Mouse (Mus musculus) hindbrain, embryonic 11.5 days (tissue): ENCODE results near the gene Scarf1. TPM values are rescaled to one million over a fixed set of nuclear protein-coding genes. Genes with fewer than 3 reads are reported as not detected.

Source experiments
- ATAC-seq: fragments of 200-750 bp; cut with Nextera tagmentation; 2 replicates; pipeline ENCODE4 v1.8.0; 2017; ENCODE audit warnings: mild to moderate bottlenecking, moderate TSS enrichment, moderate library complexity; ENCODE audit not compliant: low FRiP score
- DNase-seq: peaks from one replicate; pipeline ENCODE4 v3.0.0-alpha.2; 2015; ENCODE audit warnings: low spot score
- H3K27ac ChIP-seq: fragments of 300-500 bp; sonication (generic); 2 replicates; pipeline ENCODE4 v1.5.1; 2014; ENCODE audit warnings: mild to moderate bottlenecking, low read depth, low read length
- H3K27me3 ChIP-seq: fragments of 300-500 bp; sonication (generic); 2 replicates; pipeline ENCODE4 v1.6.1; 2014; ENCODE audit warnings: mild to moderate bottlenecking, low read length, moderate library complexity, mixed read lengths; ENCODE audit not compliant: control insufficient read depth, insufficient read depth
- H3K36me3 ChIP-seq: fragments of 300-500 bp; sonication (generic); 2 replicates; pipeline ENCODE4 v1.6.1; 2014; ENCODE audit warnings: mild to moderate bottlenecking, low read length, moderate library complexity, mixed read lengths; ENCODE audit not compliant: control insufficient read depth, insufficient read depth
- H3K4me1 ChIP-seq: fragments of 300-500 bp; sonication (generic); replicated peaks from 2 replicates; pipeline ENCODE4 v1.6.1; 2014; ENCODE audit warnings: low read length, mixed read lengths; ENCODE audit not compliant: control insufficient read depth, insufficient read depth
- H3K4me2 ChIP-seq: fragments of 300-500 bp; sonication (generic); replicated peaks from 2 replicates; pipeline ENCODE4 v1.6.1; 2014; ENCODE audit warnings: mild to moderate bottlenecking, low read depth, low read length
- H3K4me3 ChIP-seq: fragments of 300-500 bp; sonication (generic); 2 replicates; pipeline ENCODE4 v1.5.1; 2014; ENCODE audit warnings: low read depth, low read length
- H3K9ac ChIP-seq: fragments of 300-500 bp; sonication (generic); 2 replicates; pipeline ENCODE4 v1.6.1; 2014; ENCODE audit warnings: low read depth, low read length
- H3K9me3 ChIP-seq: fragments of 300-500 bp; sonication (generic); 2 replicates; pipeline ENCODE4 v1.6.1; 2016; ENCODE audit warnings: low read length; ENCODE audit not compliant: control insufficient read depth
- WGBS: fragments of 180-500 bp; shearing (Covaris S2); extraction: QIAGEN DNeasy Blood & Tissue Kit; methylation state at CpG from one replicate; pipeline ENCODE4 v1.1.7; 2014; 5-methylcytosine and 5-hydroxymethylcytosine counted together
- polyA plus RNA-seq: library from polyadenylated mRNA; unstranded; fragments of >200 nt; fragmentation: Nextera tagmentation; extraction: Ambion mirVana; gene quantifications from 2 replicates; pipeline ENCODE4 v1.2.1, GENCODE M21; 2014

Gene Scarf1
- polyA plus RNA-seq, 1 experiment from 2014 or later, result 3.4 TPM

DNA sequence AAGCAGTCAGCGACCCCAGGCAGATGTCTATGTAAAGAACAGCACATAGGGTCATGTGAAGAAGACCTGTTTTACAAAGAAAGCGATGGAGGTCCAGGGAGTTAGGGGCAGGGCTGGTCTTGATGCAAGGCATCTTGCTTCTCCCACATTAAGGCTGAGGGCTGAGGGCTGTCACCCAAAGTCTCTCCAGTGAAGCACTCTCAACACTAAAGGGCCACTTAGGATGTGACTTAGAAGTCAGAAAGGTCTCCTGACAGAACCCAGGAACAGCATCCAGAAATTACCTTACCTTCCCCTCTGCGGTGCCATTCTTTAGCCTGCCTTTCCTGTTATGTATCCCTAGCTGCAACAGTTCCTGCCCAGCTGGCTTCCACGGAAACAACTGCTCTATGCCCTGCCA lies 8.3 kb downstream of the Scarf1 start:
- Histone ChIP-seq H3K4me1 (no peaks in the 10 kb centered on the region), H3K36me3 (no peaks in the 10 kb centered on the region), H3K4me2 (no peak overlapping the region), H3K27ac (no peak overlapping the region), H3K27me3 (no peaks in the 10 kb centered on the region), H3K9ac (no peak overlapping the region), H3K9me3 (no peaks in the 10 kb centered on the region), H3K4me3 (no peak overlapping the region)
- 89% methylated on average over 4 of the region's 4 CpGs for WGBS
- DNase-seq, result no peak
- no peak for ATAC-seq

DNA sequence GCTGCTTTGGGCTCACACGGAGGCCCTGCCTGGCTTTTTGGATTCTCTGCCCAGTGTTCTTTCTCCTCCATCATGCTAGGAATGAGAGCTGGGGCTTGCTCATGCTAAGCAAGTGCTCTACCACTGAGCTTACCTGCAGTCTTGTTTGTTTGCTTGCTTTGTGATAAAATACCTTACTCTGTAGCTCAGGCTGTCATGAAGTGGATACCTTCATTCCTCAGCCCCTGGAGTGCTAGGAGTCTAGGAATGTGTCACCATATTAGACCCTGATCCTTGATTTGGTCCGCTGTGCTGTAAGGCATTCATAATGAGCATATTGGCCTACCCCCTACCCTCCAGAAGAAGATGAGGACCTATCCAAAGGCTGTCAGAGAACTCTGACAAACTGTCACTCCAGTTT lies 9.5 kb downstream of the Scarf1 start:
- no peak overlapping the region for H3K9ac ChIP-seq
- DNase-seq (no peak), ATAC-seq (no peak)
- H3K36me3 ChIP-seq, result no peaks in the 10 kb centered on the region
- H3K27me3 ChIP-seq, result no peaks in the 10 kb centered on the region
- no peak overlapping the region for H3K4me2 ChIP-seq
- no peak overlapping the region for H3K27ac ChIP-seq
- 82% methylated on average over 2 of the region's 2 CpGs for WGBS
- H3K4me1 ChIP-seq, result no peaks in the 10 kb centered on the region
- H3K9me3 ChIP-seq, result no peaks in the 10 kb centered on the region
- H3K4me3 ChIP-seq, result no peak overlapping the region

DNA sequence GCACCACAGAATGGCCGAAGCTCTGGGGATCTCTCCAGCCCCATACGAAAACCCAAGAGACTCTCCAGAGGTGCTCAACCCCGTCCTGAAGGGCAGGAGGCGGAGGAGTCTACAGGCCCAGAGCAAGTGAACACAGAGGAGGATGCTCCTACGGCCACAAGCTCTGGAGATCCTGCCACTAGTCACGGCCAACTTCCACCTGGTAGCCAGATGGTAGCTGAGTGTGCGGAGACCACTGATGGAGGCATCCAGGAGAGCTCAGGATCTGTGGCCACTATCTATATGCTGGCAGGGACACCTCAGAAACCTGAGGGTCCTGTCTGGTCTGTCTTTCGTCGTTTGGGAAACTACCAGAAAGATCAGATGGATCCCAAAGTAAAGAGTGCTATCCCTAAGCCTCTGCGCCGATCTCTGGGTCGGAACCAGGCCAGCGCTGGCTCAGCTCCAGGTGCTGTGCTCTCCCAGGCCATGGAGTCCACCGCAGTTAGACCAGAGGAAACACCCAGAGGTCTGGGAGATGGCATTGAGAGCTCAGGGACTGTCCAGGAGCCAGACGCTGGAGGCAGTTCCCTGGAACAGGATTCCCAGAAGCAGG lies 12.3 kb downstream of the Scarf1 start:
- Histone ChIP-seq H3K4me3 (no peak overlapping the region), H3K9ac (no peak overlapping the region), H3K4me1 (no peaks in the 10 kb centered on the region), H3K4me2 (no peak overlapping the region), H3K27me3 (no peaks in the 10 kb centered on the region), H3K9me3 (no peaks in the 10 kb centered on the region), H3K36me3 (no peaks in the 10 kb centered on the region), H3K27ac (no peak overlapping the region)
- 87% methylated on average over 15 of the region's 15 CpGs for WGBS
- DNase-seq (no peak), ATAC-seq (no peak)

DNA sequence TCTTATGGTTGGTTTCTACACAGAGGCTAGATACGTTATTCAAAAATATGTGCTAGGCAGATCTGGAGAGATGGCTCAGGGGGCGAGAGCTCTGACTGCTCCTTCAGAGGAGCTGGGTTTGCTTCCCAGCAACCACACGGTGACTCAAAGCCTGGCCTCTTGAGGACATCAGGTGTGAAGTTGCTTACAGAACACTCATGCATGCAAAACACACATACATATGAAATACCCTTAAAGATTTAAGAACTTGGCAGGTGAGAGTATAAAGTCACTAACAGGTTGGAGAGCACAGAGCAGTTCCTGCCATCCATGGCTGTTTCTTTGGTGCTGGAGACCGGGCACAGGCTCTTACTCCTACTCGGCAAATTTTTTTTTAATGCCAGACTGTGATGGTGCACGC lies 13.6 kb downstream of the Scarf1 start:
- H3K9me3 ChIP-seq, result no peaks in the 10 kb centered on the region
- no peaks in the 10 kb centered on the region; the same call in 1 of the 2 replicates for H3K4me1 ChIP-seq
- H3K4me3 ChIP-seq, result no peak overlapping the region
- WGBS, result 87% methylated on average over 6 of the region's 6 CpGs
- DNase-seq (no peak), ATAC-seq (no peak)
- no peaks in the 10 kb centered on the region for H3K27me3 ChIP-seq
- no peaks in the 10 kb centered on the region for H3K36me3 ChIP-seq
- H3K4me2 ChIP-seq, result no peak overlapping the region
- no peak overlapping the region for H3K27ac ChIP-seq
- no peak overlapping the region for H3K9ac ChIP-seq

DNA sequence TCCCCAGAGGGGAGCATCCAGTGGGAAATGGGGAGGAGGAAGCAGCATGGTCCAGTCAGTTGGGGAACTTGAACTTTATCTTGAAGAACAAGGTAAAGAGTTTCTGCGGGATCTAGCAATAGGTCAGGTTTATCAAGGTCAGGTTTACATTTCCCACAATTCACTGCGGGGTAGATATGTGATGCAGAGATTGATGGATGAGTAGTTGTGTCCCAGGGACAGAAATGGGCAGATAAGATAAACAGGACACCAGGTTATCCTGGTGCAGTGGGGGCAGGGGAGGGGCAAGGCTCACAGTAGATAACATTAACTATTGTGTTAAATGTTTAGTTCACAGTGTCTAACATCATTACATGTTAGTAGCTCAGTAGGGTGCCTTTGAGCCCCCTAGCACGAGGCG lies 16.4 kb downstream of the Scarf1 start:
- Histone ChIP-seq H3K4me2 (no peak overlapping the region), H3K9me3 (no peaks in the 10 kb centered on the region), H3K4me3 (no peak overlapping the region), H3K27ac (no peak overlapping the region), H3K27me3 (no peaks in the 10 kb centered on the region), H3K36me3 (no peaks in the 10 kb centered on the region), H3K4me1 (peaks cover 4% of the 10 kb centered on the region; the same call in 1 of the 2 replicates), H3K9ac (no peak overlapping the region)
- ATAC-seq, result no peak
- DNase-seq, result no peak
- 57% methylated on average over 4 of the region's 4 CpGs for WGBS

DNA sequence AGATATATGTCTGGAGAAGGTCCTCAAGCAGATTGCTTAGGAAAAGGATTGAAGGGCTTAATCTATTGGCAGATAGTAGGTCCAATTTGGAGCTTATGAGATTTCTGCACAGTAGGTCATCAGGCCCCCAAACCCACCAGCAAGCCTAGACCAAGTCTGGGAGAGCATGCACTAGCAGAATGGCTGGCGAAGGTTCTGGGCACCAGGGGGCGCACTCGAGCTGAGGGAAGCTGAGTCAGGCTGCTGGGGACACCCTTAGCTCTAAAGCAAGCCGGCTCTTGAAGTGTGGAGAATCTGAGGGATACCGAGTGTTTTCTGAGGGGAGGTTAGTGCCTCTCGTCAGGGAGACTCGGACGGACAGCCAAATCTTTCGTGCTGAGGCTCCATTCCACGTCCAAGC lies 17.0 kb downstream of the Scarf1 start:
- peak overlapping the region; percentile 98 for H3K4me2 ChIP-seq
- H3K9ac ChIP-seq, result peak overlapping the region; percentile 97
- DNase-seq (peak; percentile 99), ATAC-seq (peak; percentile 55)
- no peaks in the 10 kb centered on the region for H3K9me3 ChIP-seq
- H3K27ac ChIP-seq, result peak overlapping the region; percentile 93; the same call in 1 of the 2 replicates
- no peaks in the 10 kb centered on the region for H3K36me3 ChIP-seq
- no peaks in the 10 kb centered on the region for H3K27me3 ChIP-seq
- peaks cover 6% of the 10 kb centered on the region; the same call in 1 of the 2 replicates for H3K4me1 ChIP-seq
- 0% methylated on average over 10 of the region's 10 CpGs for WGBS
- peak overlapping the region; percentile 78 for H3K4me3 ChIP-seq

DNA sequence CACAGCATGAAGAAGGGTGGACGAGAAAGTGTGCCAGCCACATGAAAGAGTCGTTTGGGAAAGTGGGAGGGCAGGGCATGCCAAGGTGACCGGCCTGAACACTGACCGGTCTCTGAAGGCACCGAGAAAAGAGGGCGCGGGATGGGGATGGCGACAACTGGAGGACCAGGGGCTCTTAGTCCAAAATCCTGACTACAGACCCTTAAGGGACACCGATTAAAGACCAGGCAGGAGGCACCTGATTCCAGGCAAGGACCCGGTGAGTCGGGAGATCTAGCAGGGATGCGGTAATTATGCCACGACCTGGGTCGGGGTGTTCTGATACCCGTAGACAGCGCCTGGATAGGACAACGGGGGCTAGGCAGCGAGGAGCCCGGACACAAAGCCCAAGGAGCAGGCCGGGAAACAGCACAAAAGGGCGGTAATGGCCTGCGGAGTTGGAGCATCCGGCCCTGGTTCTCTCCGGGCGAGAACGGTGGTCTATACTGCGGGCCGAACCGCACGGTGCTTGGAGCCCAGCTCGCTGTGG lies 17.6 kb downstream of the Scarf1 start:
- Histone ChIP-seq H3K4me2 (peak overlapping the region; percentile 98), H3K9ac (peak overlapping the region; percentile 97), H3K4me3 (peak overlapping the region; percentile 78), H3K9me3 (no peaks in the 10 kb centered on the region), H3K36me3 (no peaks in the 10 kb centered on the region), H3K27ac (peak overlapping the region; percentile 93), H3K4me1 (peaks cover 7% of the 10 kb centered on the region; the same call in 1 of the 2 replicates), H3K27me3 (no peaks in the 10 kb centered on the region)
- DNase-seq (peak; percentile 72), ATAC-seq (no peak)
- WGBS, result under 1% methylated on average over 31 of the region's 31 CpGs

DNA sequence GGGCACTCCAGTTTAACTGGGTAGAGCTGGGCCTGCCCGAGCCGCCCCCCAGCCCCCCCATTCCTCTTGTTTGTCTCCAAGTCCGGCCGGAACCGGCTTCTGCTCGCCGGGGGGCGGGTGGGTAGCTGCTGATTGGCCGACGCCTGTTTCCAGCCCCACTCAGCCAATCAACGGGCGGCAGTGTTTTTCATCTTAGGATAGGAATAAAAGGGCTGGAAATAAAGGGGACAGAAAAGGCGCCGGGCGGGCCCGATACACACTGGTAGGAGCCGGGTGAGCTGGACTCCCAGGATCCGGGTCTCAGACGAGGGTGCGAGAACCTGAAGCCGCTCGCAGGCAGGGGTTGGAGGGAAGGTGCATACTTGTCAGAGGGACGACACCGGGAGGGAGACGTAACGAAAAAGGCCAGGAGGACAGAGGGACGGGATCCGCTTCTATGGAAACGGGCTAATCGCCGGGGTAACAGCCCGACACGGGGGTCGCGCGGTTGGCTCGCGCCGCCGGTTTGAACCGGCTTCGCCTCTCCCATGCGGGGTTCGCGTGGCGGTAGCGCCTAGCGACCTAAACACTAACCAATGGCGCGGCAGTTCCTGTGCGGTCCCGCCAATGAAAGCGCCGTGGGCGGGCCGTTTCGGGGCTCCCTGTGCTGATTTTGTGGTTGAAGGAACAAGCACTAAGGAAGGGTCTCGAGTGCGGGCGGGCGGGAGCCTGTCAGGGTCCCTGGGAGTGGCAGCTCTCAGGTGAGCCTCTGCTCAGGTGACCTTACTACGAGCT lies 18.3 kb downstream of the Scarf1 start, which contains the start of gene Slc43a2:
Gene Slc43a2 (plus strand): TSS at position 226 of the 774 bp plus-strand sequence.
- Histone ChIP-seq H3K4me1 (peaks cover 7% of the 10 kb centered on the region; the same call in 1 of the 2 replicates), H3K4me2 (peak within 1 kb of the TSS; percentile 98), H3K36me3 (no peaks in the 10 kb centered on the region), H3K27me3 (no peaks in the 10 kb centered on the region), H3K9ac (peak within 1 kb of the TSS; percentile 97), H3K9me3 (no peaks in the 10 kb centered on the region), H3K4me3 (peak within 1 kb of the TSS; percentile 78), H3K27ac (peak within 1 kb of the TSS; percentile 93)
- under 1% methylated on average over 62 of the region's 62 CpGs for WGBS
- ATAC-seq, result peak; percentile 95
- peak; percentile 97 for DNase-seq
